In the genomic region with DNA sequence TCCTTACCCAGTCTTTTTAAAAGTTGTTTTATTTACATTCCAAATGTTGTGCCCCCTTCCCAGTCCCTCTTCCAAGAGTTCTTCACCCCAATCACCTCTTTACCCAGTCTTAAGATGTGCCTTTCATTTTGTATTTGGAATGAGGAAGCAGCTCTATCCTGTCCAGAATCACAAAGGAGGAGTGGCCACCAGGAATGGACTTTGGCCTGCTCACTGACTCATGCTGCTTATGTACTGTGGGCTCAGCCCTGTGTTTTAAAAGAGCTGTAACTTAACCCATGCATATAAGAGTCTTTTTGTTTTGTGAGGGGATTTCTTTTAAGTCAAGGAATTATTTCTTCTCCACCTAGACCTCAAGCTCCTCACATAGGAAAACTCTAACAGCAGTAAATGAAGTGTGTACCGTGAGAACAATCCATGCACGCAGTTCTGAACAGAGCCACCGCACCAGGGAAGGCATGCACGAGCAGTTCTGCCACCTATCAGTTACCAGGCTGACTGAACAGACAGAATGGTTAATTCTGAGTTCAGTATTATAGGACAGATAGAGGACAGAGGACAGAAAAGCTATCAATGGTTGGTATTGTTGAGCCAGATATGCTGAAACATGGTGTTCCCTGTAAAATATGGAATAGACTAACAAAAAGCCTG, we compare ENCODE assay signal across 16 mouse cellular contexts. TPM values are rescaled to one million over a fixed set of nuclear protein-coding genes. Genes with fewer than 3 reads are reported as not detected.
DNase-seq lines count a peak whose midpoint lies in the region; ATAC-seq and TF ChIP-seq lines count a peak whose summit lies in the region.
"Had no signal": no experiment of that assay in that cellular context is flagged by ENCODE, and none has a peak within 500 bp of the region (broad histone marks: within the 10 kb centered on the region; RNA-seq: fewer than 3 reads in every experiment).

No protein-coding gene starts in this region.

- TF ChIP-seq POLR2A in kidney, adult 2 months (IDR thresholded peaks at IDR 0.05; ENCODE audit: low read depth, low read length) = no peak
- no peak for TF ChIP-seq POLR2A in small intestine, adult 2 months (IDR thresholded peaks at IDR 0.05; ENCODE audit: low read depth, low read length)

- TF ChIP-seq CTCF in kidney, adult 2 months (conservative IDR thresholded peaks at IDR 0.05; ENCODE audit: insufficient read depth, insufficient read length, low read depth, low read length) = no peak
- TF ChIP-seq CTCF in small intestine, adult 2 months (IDR thresholded peaks at IDR 0.05; ENCODE audit: extremely low read depth, insufficient read length, insufficient replicate concordance, low read depth, low read length) = no peak; the same call in 1 of the 2 replicates

- no peak for ATAC-seq in activated CD4-positive, CD25-positive, alpha-beta regulatory T cell, adult 4 months

- no peaks in the 10 kb centered on the region for H3K27me3 ChIP-seq in kidney, adult 2 months (replicated peaks; ENCODE audit: control insufficient read depth, insufficient read depth, low read length)
- H3K27me3 ChIP-seq in small intestine, adult 2 months (ENCODE audit: control insufficient read depth, insufficient read depth, low read length) = no peaks in the 10 kb centered on the region
- H3K27me3 ChIP-seq: forebrain, embryonic 12.5 days had no signal

- 42% methylated on average over 4 of the region's 4 CpGs for WGBS in kidney, adult 2 months
- 26% methylated on average over 4 of the region's 4 CpGs for WGBS in small intestine, adult 2 months

- H3K4me3 ChIP-seq in kidney, adult 2 months (ENCODE audit: insufficient read depth, low read depth, low read length) = no peak overlapping the region
- H3K4me3 ChIP-seq in small intestine, adult 2 months (ENCODE audit: low read depth, low read length) = no peak overlapping the region
- H3K4me3 ChIP-seq: forebrain, embryonic 12.5 days; heart, adult 2 months had no signal

- H3K4me1 ChIP-seq in kidney, adult 2 months (ENCODE audit: control insufficient read depth, insufficient read depth, low read length) = peaks cover 7% of the 10 kb centered on the region; the same call in 1 of the 2 replicates
- H3K4me1 ChIP-seq in small intestine, adult 2 months (ENCODE audit: control insufficient read depth, insufficient read depth, insufficient read length, low read length) = peaks cover 2% of the 10 kb centered on the region; the same call in 1 of the 2 replicates
- H3K4me1 ChIP-seq: forebrain, embryonic 12.5 days had no signal

- no peaks in the 10 kb centered on the region for H3K36me3 ChIP-seq in kidney, adult 2 months (ENCODE audit: control insufficient read depth, insufficient read depth, low read length)
- no peaks in the 10 kb centered on the region for H3K36me3 ChIP-seq in small intestine, adult 2 months (ENCODE audit: control insufficient read depth, insufficient read depth, low read length)
- H3K36me3 ChIP-seq: forebrain, embryonic 12.5 days had no signal

- peak overlapping the region; percentile 93 for H3K27ac ChIP-seq in kidney, adult 2 months (ENCODE audit: insufficient read depth, low read depth, low read length)
- H3K27ac ChIP-seq in small intestine, adult 2 months (ENCODE audit: insufficient read depth, low read depth, low read length) = peak overlapping the region; percentile 54
- H3K27ac ChIP-seq: forebrain, embryonic 12.5 days; heart, adult 2 months had no signal

- DNase-seq in embryo, embryonic 10.5 days (ENCODE audit: low spot score) = peak; percentile 1
- DNase-seq in kidney, adult 2 months = peak; percentile 92
- peak; percentile 47 to 70 for DNase-seq in kidney, postnatal 4 days
- no peak for DNase-seq in layer of hippocampus, adult 18-20 months (ENCODE audit: low spot score in 2 of 2)
- no peak for DNase-seq in spleen, postnatal 36 days (ENCODE audit: low spot score in 2 of 2)
- DNase-seq: cerebellum, adult 18-20 months; heart, adult 2 months; lung, adult 18-20 months; right cerebral cortex, adult 18-20 months had no signal

RNA-seq across cellular contexts. Expression of a gene that starts 1.9 kb away (rescaled TPM):
- 0.72 and 0.92 TPM in 2 replicates for polyA plus RNA-seq in kidney, adult 2 months (2012; rRNA removed)
- 3.5 and 7.8 TPM in 2 replicates for polyA plus RNA-seq in small intestine, adult 2 months (2012; rRNA removed)
- total RNA-seq in layer of hippocampus, adult 18-20 months (2021) = not detected
- not detected for polyA plus RNA-seq in activated CD4-positive, CD25-positive, alpha-beta regulatory T cell, adult 4 months (2017; shearing (Covaris generic))
- total RNA-seq: heart, adult 2 months; heart, postnatal 25 days; megakaryocyte progenitor cell, adult 5-6 weeks; MEL had no signal
- polyA plus RNA-seq: forebrain, embryonic 12.5 days; neural tube, embryonic 14.5 days had no signal

RNA-seq across cellular contexts. Expression of a gene that starts 32.7 kb away (rescaled TPM):
- polyA plus RNA-seq in kidney, adult 2 months (2012; rRNA removed) = 20.3 and 34.2 TPM in 2 replicates
- polyA plus RNA-seq in small intestine, adult 2 months (2012; rRNA removed) = 0.67 and 1.6 TPM in 2 replicates
- not detected for total RNA-seq in layer of hippocampus, adult 18-20 months (2021)
- under 1 TPM in 1 of 2 experiments, not detected in 1; 0.13 TPM for polyA plus RNA-seq in activated CD4-positive, CD25-positive, alpha-beta regulatory T cell, adult 4 months (2017; shearing (Covaris generic))
- total RNA-seq: heart, adult 2 months; heart, postnatal 25 days; megakaryocyte progenitor cell, adult 5-6 weeks; MEL had no signal
- polyA plus RNA-seq: neural tube, embryonic 14.5 days had no signal

RNA-seq across cellular contexts. Expression of a gene that starts 45.4 kb away (rescaled TPM):
- not detected in 2 replicates for polyA plus RNA-seq in kidney, adult 2 months (2012; rRNA removed)
- not detected in 2 replicates for polyA plus RNA-seq in small intestine, adult 2 months (2012; rRNA removed)
- not detected for total RNA-seq in layer of hippocampus, adult 18-20 months (2021)
- not detected for polyA plus RNA-seq in activated CD4-positive, CD25-positive, alpha-beta regulatory T cell, adult 4 months (2017; shearing (Covaris generic))
- total RNA-seq: heart, adult 2 months; heart, postnatal 25 days; megakaryocyte progenitor cell, adult 5-6 weeks; MEL had no signal
- polyA plus RNA-seq: heart, adult 2 months; neural tube, embryonic 14.5 days had no signal

RNA-seq across cellular contexts. Expression of a gene that starts 49.5 kb away (rescaled TPM):
- polyA plus RNA-seq in kidney, adult 2 months (2012; rRNA removed) = not detected in 2 replicates
- not detected in 2 replicates for polyA plus RNA-seq in small intestine, adult 2 months (2012; rRNA removed)
- total RNA-seq in layer of hippocampus, adult 18-20 months (2021) = not detected
- not detected for polyA plus RNA-seq in activated CD4-positive, CD25-positive, alpha-beta regulatory T cell, adult 4 months (2017; shearing (Covaris generic))
- total RNA-seq: heart, adult 2 months; heart, postnatal 25 days; megakaryocyte progenitor cell, adult 5-6 weeks; MEL had no signal
- polyA plus RNA-seq: forebrain, embryonic 12.5 days; heart, adult 2 months; neural tube, embryonic 14.5 days had no signal

RNA-seq across cellular contexts. Expression of a gene that starts 54.1 kb away (rescaled TPM):
- polyA plus RNA-seq in kidney, adult 2 months (2012; rRNA removed) = not detected in 2 replicates
- not detected in 2 replicates for polyA plus RNA-seq in small intestine, adult 2 months (2012; rRNA removed)
- total RNA-seq in layer of hippocampus, adult 18-20 months (2021) = not detected
- not detected for polyA plus RNA-seq in activated CD4-positive, CD25-positive, alpha-beta regulatory T cell, adult 4 months (2017; shearing (Covaris generic))
- total RNA-seq: heart, adult 2 months; heart, postnatal 25 days; megakaryocyte progenitor cell, adult 5-6 weeks; MEL had no signal
- polyA plus RNA-seq: forebrain, embryonic 12.5 days; heart, adult 2 months; neural tube, embryonic 14.5 days had no signal

Comparison
In these comparisons a context has a peak if more than half of its experiments do, and no peak if none do; other contexts are left out.
1. DNase-seq: peak in embryo, embryonic 10.5 days (single experiment), kidney, adult 2 months (single experiment) and kidney, postnatal 4 days (2 of 2); none in layer of hippocampus, adult 18-20 months (0 of 2) and spleen, postnatal 36 days (0 of 2).